ENCODE assay signal across 13 mouse cellular contexts in the genomic region with DNA sequence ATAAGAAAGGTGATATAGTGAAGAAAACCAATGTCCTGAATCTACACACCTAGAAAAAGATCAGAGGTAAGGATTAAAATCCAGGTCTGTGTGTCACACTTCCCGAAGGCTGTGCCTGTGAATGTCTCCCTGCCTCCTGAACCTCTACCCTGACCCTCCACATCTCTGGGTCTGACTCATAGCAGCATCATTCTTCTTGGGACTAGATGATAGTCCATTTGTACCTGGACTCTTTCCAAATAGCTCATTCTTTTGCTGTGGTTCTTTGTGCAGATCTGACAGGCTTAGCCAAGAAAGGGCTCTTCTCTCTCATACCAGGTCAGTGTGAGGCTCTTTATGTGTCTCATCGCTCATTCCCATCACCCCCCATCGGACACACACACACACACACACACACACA.
"Had no signal": no experiment of that assay in that cellular context is flagged by ENCODE, and none has a peak within 500 bp of the region (broad histone marks: within the 10 kb centered on the region; RNA-seq: fewer than 3 reads in every experiment).

No protein-coding gene starts in this region.

- DNase-seq: kidney, postnatal 14 days; kidney, postnatal 4 days; layer of hippocampus, postnatal 36 days; liver, embryonic 13.5 days; lung, adult 2 months; lung, postnatal 14 days; lung, postnatal 4 days; right cerebral cortex, adult 18-20 months; right cerebral cortex, postnatal 14 days; right cerebral cortex, postnatal 4 days; thymus, adult 2 months; thymus, postnatal 14 days; thymus, postnatal 4 days had no signal
